Mouse (Mus musculus) kidney, adult 2 months (tissue): ENCODE results near the gene Rps2.

Experiments
- CTCF ChIP-seq: fragments of 200-500 bp; conservative IDR thresholded peaks from 2 replicates; pipeline ENCODE4 v1.5.1; 2011; ENCODE audit warnings: low read depth, mild to moderate bottlenecking, control low read depth, low read length, moderate library complexity, mixed read lengths; ENCODE audit not compliant: insufficient read depth, insufficient read length
- POLR2A ChIP-seq: fragments of 200-500 bp; IDR thresholded peaks from one replicate; pipeline ENCODE4 v1.6.1; 2011; ENCODE audit warnings: low read depth, low read length, control low read depth

DNA sequence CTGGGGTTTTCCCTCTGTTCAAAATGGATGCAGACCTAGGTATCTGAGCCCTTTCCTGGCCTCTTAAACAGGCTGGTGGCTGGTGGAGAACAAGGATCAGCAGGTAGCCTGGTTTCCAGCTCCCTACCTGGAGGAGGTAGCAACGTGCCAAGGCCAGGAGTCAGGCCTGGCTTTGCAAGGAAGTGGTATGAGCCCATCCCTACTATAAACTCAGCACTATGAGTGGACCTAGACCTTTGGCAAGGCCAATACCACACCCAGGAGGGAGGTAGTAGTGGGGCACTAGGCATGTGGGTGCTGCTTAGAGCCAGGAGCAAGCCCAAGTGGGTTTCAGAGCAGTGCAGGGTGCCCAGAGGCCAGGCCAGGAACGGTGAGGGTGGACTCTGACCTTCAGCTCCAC lies 18.4 kb upstream of the Rps2 start:
- no peak for TF ChIP-seq CTCF
- no peak for TF ChIP-seq POLR2A
